Mouse (Mus musculus) CD8-positive naive resting alpha-beta T cell, adult 2 months (primary cell): ENCODE measurements around the gene Gm44579.

Source experiments
- DNase-seq, 2 experiments: peaks; one replicate each; pipeline ENCODE4 v3.0.0; 2022; ENCODE audit warnings: low read depth in 2 of 2, low spot score in 2 of 2

Gm44579 gene

DNA sequence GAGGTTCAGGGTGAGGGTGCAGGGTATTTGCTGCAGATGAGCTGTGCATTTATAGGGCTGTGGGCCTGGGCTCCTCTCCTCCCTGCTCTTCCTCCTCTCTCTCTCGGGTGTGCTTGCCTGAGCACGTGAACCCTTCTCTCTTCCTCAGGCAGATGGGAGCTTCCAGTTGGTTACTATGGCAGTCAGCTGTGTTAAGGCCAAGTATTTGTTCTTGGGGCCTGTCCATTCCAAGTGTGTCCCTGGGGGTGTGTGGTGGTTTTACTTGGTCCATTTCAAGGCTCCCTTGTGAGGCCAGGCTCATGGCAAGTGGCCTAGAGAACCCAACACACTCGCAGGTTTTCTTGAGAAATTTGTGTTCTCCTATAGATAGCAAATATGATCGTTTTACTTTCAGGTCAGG lies at the start of gene Gm44579, which contains the start of gene Olfr287:
TSS of gene Gm44579 (minus strand) at position 101 of the 400 bp plus-strand sequence.
TSS of gene Olfr287 (minus strand) at position 180 of the 400 bp plus-strand sequence.
- no peak for DNase-seq

DNA sequence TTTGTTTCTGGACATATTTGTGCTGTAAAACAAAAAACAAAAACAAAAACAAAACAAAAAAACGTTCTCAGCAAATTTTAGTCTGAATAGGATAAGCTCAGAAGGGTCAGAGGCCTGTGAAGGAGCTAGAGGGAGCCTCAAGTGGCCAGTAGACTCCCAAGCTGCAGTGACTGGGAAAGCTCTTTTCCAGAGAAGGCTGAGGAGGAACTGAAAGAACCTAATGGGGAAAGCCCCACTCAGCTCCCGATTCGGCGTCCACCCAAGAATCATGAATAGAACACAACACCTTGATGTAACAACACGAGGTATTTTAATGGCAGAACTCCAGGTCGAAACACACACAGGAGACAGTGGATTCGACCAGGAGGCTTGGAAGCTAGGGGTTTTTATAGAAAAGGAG lies 37.0 kb upstream of the Gm44579 start:
- no peak for DNase-seq

DNA sequence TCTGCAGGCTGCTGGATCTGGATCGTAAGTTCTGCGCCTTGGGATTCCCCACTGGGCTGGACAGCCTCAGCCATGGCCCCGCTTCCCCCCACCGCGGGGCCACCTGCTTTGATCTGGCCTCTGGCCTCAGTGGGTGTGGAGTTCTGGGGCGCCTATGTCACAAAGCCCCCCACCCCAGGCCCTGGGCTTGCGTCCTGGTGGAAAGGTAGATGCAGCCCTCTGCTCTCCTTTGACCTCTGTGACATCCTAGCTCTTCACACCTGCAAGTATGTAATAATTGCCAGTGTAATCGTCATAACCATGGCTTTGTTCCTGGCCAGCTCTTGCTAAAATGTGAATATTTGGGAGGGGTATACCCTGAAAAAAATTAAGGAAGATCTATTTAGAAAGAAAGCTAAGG lies 36.4 kb upstream of the Gm44579 start, which contains the start of gene H1fnt:
TSS of gene H1fnt (minus strand) at position 101 of the 400 bp plus-strand sequence.
- no peak for DNase-seq

DNA sequence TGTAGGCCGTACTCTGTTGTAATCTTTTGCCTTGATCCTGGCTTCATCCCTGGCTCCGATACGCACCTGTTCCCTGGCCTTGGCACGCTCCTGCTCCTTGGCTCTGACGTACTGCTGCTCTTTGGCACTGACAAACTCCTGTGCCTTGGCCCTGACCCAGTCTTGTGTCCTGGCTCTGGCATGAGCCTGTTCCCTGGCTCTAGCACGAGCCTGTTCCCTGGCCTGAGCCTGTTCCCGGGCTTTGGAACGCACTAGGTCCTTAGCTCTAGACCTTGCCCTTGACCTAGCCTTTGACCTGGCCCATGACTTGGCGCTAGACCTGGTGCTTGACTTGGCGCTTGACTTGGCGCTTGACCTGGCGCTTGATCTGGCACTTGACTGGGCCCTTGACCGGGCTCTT lies 35.5 kb upstream of the Gm44579 start:
- no peak for DNase-seq

GRCm38 (mm10) chr15:98235442-98235841 lies 14.7 kb upstream of the Gm44579 start:
- no peak for DNase-seq

- DNase-seq = no peak
Observed at GRCm38 (mm10) chr15:98234350-98234749, 13.6 kb upstream of the Gm44579 start, which contains the start of gene Olfr286. TSS of gene Olfr286 (minus strand) at chr15:98234450.

DNA sequence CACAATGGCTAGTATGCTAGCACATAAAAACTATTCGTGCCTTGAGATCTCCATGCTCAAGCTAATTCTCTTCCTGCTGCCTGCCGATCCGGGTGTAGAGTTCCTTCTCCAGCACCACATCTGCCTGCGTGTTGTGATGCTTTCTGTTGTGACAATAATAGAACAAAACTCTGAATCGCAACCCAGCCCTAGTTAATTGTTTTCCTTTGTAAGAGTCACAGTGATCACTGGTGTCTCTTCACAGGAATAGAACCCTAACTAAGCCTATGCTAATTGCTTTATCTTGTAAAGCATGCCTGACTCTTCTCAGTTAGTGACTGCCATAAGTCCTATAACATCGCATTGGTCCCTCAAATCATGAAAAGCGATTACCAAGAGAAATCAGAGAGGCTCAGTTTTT lies 5.3 kb upstream of the Gm44579 start:
- no peak for DNase-seq

GRCm38 (mm10) chr15:98225610-98226009 lies 4.8 kb upstream of the Gm44579 start:
- DNase-seq = no peak

- DNase-seq = no peak
Observed at GRCm38 (mm10) chr15:98222377-98222776, 1.6 kb upstream of the Gm44579 start.

DNA sequence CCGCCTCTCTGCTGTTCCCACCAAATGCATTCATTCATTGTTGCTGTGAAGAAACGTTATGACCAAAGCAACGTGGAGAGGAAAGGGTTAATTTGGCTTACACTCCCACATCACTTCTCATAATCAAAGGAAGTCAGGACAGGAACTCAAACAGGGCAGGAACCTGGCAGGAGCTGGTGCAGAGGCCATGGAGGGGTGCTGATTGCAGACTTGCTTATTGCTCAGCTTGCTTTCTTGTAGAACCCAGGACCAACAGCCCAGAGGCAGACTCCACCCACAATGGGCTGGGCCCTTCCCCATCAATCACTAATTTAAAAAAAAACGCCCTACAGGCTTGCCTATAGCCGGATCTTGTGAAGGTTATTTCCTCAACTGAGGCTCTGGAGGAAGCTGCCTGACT lies 6.6 kb downstream of the Gm44579 start:
- no peak for DNase-seq

DNA sequence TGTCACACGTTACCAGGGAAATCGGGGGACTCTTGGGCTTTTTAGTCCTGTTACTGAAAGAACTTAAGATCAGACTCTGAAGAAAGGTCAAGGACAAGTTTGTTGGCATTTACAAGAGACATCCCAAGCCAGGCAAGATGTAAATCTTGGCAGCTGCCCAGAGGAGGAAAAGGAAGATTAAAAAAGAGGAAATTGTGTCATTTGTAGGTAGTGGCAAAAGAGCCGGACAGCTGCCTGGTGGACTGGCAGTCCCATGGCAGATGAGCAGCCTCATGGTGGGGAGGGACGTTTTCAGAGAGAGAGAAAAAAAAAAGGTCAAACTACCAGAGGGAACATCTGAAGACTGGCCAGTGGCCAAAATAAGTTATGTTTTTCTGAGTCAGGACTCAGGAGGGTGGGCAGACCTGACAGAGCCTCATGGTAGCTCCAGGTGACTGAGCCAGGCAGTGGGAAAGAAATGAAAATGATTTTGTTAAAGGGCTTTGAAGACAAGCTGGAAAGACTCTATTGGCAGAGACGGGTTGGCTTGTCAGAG lies 7.4 kb downstream of the Gm44579 start:
- DNase-seq = no peak

DNA sequence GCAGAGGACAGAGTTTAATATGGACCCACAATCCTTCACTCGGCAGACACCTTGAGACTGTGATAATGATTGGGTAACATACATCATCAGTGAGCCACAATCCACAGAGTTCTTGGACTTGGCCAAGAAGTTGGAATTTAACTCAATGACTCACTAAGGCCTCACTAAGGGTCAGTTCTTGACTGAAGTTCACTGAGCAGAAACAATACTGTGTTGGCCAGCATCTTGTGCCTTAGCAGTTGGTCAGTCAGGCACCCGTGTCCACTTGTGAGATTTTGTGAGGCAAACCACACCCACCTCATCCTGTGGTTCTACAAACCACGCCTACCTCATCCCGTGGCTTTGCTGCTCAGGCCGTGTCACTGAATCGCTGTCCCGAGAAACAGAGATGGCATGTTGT lies 11.1 kb downstream of the Gm44579 start:
- no peak for DNase-seq

GRCm38 (mm10) chr15:98195442-98195841 lies 25.3 kb downstream of the Gm44579 start, which contains the start of gene Olfr288:
TSS of gene Olfr288 (minus strand) at chr15:98195542.
- no peak for DNase-seq

GRCm38 (mm10) chr15:98184456-98184855 lies 36.3 kb downstream of the Gm44579 start:
- DNase-seq = no peak

DNA sequence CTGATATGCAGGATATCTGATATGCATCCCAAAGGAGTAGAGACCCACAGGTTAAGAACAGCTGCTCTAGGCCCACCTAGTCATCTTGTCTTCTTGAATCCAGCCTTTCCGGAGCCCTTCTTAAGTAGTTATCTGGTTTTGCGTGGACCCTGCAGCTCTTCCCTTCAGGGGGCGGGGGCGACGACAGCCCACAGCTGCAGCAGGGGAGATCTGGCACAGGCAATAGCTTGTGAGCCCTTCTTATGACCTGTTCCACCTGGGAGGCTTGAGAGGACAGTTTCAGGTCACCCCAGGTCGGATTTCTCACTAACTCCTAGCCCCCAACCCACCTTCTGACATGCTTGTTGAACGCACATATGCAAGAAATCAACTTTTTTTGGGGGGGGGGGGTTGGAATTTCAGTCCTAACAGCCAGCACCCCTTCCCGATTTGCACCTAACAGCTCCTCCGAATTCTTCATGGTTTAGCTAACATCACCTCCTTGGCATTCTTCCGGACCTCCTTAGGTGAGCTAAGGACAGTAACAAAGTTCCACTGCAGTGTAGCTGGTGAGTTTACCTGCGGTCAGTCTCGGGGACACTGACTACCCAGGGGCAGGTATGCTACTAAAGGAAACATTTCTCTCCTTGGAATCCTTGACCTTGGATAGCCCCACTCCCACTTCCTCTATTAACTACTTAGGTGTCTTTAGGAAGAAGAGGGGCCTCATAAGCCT lies 38.8 kb downstream of the Gm44579 start:
- no peak for DNase-seq

- peak; percentile 33 to 58 for DNase-seq
Observed at GRCm38 (mm10) chr15:98181132-98181711, 39.6 kb downstream of the Gm44579 start.

DNA sequence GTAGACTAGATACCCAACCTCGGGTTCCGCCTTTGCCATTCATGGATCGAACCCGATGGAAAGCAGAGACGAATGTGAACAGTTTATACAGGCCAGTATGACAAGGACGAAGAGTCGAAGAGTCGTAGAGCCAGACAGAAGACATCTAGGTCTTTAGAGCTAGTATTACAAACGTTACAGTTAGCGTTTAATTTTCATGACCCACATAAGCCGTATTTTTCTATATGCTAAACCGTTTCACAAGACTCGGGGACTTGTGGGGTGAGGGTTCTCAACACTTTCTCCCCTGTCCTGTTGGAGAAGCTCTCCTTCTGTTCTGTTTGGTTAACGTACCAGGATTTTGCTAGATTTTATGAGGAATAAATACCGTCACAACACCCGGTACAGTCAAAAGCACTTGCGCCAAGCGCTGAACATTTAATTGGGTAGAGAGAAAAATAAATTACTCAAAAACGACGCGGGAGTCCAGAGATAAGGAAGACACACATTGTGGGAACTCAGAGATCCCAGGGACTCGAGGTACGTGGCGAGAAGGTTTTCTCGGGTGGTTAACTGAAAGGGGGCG lies 40.1 kb downstream of the Gm44579 start:
- no peak for DNase-seq

DNA sequence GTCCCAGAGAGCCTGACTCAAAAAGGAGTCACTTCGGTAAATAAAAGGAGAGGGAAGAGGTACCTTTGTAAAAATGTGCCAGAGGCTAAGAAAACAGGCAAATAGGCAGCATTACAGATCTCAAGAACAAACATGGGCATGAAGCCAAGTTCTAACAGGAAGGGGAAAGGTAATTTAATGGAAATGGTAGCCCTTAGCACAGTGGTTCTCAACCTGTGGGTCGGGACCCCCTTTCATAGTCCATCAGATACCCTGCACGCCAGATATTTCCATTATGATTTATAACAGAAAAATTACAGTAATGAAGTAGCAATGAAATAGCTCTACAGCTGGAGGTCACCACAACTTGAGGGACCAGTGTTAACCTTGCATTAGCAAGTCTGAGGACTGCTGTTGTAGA lies 43.5 kb downstream of the Gm44579 start:
- DNase-seq = no peak

- peak in 1 of 2 experiments; percentile 13 for DNase-seq
Observed at GRCm38 (mm10) chr15:98173821-98174220, 47.0 kb downstream of the Gm44579 start.

GRCm38 (mm10) chr15:98172113-98172512 lies 48.7 kb downstream of the Gm44579 start:
- no peak for DNase-seq

GRCm38 (mm10) chr15:98170917-98171316 lies 49.9 kb downstream of the Gm44579 start:
- no peak for DNase-seq

- DNase-seq = no peak
Observed at GRCm38 (mm10) chr15:98170365-98170764, 50.4 kb downstream of the Gm44579 start.
